Mouse (Mus musculus) cerebellum, adult 2 months (tissue): ENCODE measurements around the gene Sptlc2.

Experiments
- CTCF ChIP-seq: fragments of 200-500 bp; IDR thresholded peaks from 2 replicates; pipeline ENCODE4 v1.5.1; 2011; ENCODE audit warnings: low read depth, mild to moderate bottlenecking, control low read depth, low read length, moderate library complexity, borderline replicate concordance; ENCODE audit not compliant: insufficient read depth
- POLR2A ChIP-seq: fragments of 200-500 bp; IDR thresholded peaks from 2 replicates; pipeline ENCODE4 v1.6.1; 2011; ENCODE audit warnings: low read length, control low read depth, borderline replicate concordance; ENCODE audit not compliant: insufficient read depth

DNA sequence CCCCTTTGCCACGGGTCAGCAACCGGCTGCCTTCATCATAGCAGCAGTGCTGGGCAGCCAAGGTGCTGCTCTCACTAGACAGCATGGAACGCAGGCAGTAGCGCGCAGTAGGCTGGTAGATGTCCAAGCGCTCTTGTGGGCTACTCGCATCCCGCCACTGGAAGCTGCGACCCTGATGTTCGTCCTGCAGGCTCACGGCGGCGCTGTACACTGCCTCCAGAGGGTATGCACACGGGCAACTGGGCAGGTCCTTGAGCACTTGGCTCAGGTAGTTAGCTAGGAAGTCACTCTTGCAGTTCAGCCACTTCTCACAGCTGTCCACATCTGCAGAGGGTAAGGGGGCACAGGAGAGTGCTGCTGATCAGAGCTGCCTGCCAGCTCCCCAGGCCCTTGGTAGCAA is 108.3 kb downstream of the Sptlc2 start:
- no peak for TF ChIP-seq POLR2A
- no peak for TF ChIP-seq CTCF
